Mouse (Mus musculus) small intestine, adult 2 months (tissue): ENCODE data around the gene Dthd1.

Experiments
- CTCF ChIP-seq: fragments of 200-500 bp; IDR thresholded peaks from 2 replicates; pipeline ENCODE4 v1.5.1; 2012; ENCODE audit warnings: low read depth, mild to moderate bottlenecking, control low read depth, inconsistent platforms, low read length, moderate library complexity, mixed read lengths; ENCODE audit not compliant: insufficient replicate concordance, insufficient read length; ENCODE audit errors: extremely low read depth
- POLR2A ChIP-seq: fragments of 200-500 bp; IDR thresholded peaks from 2 replicates; pipeline ENCODE4 v1.6.1; 2012; ENCODE audit warnings: low read depth, mild to moderate bottlenecking, control low read depth, inconsistent platforms, low read length, moderate library complexity

DNA sequence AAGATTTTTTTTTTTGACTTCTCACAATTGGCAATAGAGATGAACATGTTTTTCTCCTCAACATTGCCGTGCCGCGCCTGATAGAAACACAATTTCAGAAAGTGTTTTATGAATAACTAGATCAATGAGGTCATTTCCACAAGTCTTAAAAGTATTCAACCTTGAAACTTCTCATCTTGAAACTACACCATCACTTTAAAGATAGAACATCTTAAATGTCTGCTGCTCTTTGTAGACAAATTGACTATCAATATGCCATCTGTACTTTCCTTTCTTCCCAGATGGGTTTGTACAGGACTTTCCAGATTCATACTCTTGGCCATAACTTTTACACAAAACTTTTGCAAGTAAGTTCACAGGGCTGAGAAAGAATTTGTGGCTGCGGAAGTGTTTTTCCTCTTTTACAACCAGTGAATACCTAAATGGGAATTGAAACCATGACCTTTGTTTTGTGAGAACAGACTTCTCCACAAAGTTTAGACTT, 40.8 kb downstream of the Dthd1 start:
- TF ChIP-seq CTCF (no peak), POLR2A (no peak)
